Mouse (Mus musculus): Measurements from ENCODE around the gene Cry1.

DNA sequence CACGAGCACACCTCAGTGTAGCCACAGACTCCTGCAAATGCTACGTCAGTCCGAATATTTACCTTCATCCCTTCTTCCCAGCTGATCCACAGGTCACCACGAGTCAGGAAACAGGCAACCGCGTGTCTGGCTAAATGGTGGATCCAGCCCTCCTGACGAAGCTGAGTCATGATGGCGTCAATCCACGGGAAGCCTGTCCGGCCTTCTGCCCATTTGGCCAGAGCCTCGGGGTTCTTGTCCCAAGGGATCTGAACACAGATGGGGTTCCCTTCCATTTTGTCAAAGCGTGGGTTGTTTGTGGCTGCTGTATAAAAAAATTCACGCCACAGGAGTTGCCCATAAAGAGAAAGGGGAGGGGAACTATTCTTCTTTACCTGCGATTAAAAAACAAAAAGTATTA, 38.6 kb downstream of the Cry1 start:
- no peak for TF ChIP-seq TAL1 (IDR thresholded peaks at IDR 0.05; ENCODE audit: low read length)
- no peak for TF ChIP-seq GATA1 (IDR thresholded peaks at IDR 0.05; ENCODE audit: low read length)

All from erythroblast, embryonic 14.5 days (primary cell).